Mouse (Mus musculus): ENCODE measurements around the gene Lgals3. TPM values are rescaled to one million over a fixed set of nuclear protein-coding genes. Genes with fewer than 3 reads are reported as not detected.
"Not testable (repeated sequence)": the region's sequence is repeated elsewhere in the genome, so short reads cannot be mapped to it uniquely, and the experiment has no call there.

The Lgals3 gene
- total RNA-seq (2021), result 1 to 10 TPM; 1.8 to 5.1 TPM
- long read RNA-seq, experiment 1, partial matches to known transcripts, result 0 of 5 reads
- long read RNA-seq, experiment 1, other reads (novel, unspliced or antisense), result 1 of 5 reads
- long read RNA-seq, experiment 2, partial matches to known transcripts, result 2 of 7 reads
- long read RNA-seq, experiment 2, other reads (novel, unspliced or antisense), result 0 of 7 reads

DNA sequence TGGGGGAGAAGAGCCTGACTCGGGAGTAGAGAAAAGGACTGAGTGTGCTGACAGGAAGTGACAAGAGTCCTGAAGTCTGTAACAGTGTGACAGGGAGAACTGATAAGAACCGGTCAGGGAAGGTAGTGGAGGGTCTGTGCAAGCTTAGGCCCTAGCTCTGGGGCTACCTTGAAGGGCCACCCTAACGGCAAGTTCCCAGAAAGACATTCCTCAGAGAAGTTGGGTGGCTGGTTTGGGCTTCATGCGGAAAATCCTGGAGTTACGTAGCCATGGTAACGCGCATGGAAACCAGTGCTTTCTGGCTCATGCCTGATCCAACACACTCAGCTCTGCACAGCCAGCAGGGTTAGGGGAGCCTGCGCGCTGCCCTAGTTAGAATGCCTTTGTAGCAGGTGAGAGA, at the start of gene Lgals3:
Gene Lgals3 (plus strand): TSS at position 291 of the 400 bp plus-strand sequence.
- DNase-seq, result no peak

DNA sequence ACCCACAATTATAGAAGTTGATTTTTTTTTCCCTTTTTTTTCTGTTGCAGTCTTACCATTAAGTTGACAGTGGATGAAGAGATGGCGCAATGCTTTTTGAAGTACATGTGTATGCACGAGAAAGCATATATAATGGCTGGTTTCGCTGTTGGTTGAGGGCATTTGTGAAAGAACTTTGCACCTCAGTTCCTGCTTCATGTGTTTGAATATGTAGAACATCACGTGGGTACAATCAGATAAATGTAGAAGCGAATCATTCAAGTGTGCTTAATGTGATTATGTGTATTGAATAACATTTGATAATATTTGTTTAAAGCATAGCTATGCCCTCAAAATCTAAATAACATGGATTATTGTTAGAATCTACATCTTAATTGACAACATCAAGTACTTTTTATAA, 48.2 kb upstream of the Lgals3 start:
- no peak for DNase-seq

DNA sequence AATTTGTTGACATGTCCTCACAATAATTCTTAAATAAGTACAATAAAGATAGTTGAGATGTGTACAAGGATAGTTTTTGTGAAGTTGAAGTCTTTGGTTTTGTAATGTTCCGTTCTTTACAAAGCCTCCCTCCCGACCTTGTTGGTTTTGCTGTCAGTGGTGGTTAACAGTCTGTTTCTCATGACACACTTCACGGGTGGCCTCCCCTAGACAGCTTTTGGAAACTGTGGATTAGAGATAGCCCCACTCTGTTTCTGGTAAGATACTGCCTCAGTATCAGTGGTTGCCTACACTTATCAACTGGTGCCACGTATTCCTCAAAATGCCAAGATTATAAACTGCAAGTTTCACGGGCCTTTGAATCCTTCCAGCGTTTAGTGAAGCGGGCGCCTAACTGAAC, 46.0 kb upstream of the Lgals3 start:
- DNase-seq, result not testable (repeated sequence)

DNA sequence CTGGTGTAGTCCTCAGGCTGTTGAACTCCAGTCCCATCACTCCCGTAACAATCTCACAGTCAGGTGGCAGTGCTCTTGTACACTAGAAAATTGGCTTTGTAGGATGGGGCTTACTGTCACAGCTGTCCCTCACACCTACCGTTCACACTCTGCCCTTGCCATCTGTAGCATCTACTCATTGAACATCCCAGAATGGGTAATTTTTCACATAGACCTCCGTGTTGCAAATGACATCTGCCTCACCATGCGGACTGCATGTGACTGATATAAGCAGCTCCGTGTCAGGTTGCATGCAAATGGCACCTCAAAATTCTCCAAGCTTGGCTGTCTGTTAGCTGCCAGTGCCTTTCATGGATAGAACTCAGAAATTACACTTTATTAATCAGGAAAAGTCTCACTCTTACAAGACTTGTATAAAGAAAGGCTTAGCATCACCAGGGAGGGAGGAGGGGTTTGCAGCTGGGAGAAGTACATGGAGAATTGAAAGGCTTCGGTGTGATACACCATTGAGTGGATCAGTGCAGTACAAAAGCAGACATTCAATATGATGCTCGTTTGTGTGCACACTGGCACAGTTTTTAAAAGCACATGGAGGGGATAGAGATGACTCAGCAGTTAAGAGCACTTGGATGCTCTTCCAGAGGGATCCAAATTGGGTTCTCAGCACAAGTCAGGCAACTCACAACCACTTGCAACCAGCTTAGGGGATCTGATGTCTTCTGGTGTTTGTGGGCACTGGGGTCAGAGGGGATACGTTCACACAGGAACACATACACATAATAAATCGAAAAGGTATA, 41.4 kb upstream of the Lgals3 start:
- DNase-seq, result no peak

DNA sequence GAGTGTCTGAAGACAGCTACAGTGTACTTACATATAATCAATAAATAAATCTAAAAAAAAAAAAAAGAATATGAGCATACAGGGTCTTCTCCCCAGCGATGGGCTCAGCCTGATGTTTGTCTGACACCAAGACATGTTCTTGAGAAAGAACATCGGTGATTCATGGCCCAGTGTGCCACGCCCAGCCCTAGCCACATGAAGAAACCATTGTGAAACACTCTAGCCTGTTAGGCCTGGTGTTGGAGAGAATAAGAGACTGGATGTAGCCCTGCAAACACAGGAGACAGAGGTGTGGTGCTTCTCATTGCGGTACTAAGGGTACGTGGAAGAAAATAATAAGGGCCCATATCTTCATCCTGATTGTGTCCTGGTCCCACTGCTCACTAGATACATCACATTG, 40.2 kb upstream of the Lgals3 start:
- no peak for DNase-seq

DNA sequence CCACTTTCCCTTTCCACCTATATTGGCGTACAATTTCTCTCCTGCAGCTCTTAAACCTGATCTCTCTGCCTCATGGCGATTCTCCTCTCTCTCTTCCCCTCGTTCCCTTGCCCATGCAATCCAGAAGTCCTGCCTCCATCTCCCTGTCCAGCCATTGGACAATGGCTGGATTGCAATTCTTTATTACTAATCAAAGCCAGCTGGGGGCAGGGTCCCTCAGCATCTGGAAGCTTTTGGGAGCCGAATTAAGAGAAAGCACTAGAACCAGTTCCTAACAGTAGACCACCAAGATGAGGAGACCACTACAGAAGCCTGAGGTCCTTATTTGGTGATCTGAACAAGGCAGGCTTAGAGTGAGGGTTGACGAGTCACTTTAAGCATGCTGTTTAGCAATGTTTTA, 35.6 kb upstream of the Lgals3 start:
- DNase-seq, result no peak

DNA sequence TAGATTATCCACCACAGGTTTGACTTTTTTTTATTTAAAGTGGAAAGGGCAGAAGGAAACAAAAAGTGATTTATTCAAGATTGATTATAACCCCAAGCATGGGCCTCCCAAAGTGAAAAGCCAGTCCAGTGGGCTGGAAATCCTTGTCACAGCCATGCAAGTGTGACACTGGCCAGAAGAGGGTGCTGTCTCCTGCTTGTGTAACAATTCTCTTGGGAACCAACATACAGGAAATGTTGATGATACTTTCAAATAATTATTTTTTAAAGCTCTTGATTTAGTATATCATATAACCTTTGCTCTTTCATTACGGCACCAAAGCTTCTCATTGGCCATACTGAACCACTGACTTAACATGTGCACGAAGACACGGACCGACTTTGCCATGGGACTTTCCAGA, 32.7 kb upstream of the Lgals3 start:
- DNase-seq, result no peak

DNA sequence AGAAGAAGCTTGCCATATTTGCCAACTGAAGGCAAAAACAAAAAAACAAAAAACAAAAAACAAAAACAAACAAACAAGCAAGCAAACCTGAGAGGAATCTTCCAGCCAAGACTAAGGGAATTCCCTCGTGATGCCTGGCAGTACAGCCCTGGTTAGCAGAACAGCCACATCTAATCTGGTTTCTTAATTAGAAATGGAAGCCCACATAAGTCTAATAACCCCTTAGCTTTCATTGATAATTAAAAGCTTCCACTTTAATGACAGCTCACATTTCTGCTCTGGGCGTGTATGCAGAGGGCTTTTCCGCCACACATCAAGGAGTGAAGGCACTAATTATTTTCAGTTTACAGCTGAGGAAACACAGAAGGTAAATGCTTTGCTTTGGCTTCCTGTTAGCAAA, 32.3 kb upstream of the Lgals3 start:
- no peak for DNase-seq

DNA sequence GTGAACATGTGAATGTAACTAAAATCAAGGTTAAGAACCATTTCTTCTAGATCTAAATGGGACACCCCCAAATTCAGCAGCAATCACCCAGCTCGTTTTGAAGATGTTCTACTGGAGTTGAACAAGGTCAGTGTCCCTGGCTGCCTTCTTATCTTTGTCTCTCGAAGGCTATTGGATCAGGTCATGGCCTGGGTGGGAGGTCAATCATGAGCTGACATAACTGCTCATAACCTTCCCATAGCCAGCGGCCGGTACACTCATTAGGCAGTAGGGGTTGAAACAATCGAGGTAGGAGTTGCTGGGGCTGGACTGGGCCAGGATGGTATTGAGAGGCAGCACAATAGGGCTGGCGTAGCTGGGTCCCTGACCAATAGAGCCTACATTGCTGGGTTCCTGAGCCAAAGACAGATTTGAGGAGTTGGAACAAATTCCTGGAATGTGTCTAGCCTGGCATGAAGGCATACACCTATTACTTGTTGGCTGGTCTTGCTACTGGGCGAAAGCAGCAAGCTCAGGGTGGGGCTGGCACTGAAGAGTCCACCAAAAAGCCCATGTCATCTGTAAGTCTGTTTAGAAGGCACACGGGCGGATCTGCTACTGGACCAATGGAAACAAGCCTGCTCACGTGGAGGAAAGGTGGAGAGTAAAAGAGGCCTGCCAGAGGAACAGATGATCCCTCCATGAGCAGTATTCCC, 27.2 kb upstream of the Lgals3 start:
- no peak for DNase-seq

DNA sequence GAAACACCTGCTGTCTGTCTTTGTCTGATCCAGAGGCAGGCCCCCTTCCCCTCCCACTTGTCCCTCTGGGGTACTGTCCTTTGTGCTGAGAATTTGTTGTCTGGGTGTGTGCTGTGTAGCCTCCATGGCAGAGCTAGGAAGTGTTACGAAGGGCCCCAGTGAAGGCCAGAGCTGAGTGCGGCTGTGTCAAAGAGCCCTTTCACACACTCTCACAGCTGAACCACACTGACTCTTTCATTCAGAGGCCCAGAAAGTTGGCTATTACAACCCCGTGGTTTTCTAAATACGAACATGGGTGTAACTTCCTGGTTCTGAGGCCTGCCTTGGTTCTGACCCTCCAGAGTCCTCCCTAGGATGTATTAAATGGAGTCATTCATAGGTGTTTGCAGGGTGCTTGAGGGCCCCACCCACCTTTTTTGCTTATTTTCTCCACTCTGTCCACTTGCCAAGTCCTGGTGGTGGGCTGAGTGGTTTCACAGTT, 25.7 kb upstream of the Lgals3 start:
- DNase-seq, result no peak

DNA sequence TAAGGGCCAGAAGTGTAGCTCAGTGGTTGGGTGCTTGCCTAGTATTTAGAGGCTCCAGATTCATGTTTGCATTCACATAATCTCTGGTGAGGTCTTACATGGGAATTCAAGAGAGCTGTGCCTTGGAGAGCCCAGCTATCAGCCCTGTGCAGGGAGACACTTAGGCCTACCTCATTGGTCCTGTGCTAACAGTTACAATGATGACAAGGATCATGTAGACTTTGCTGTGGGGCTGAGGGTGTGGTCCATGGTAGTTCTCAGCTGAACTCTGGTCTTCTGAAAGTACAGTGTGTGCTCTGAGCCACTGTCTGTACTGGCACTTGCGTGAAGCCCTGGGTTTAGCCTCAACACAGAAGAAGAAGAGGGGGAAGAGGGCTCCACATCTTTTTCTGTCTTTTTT, 20.8 kb upstream of the Lgals3 start:
- no peak for DNase-seq

DNA sequence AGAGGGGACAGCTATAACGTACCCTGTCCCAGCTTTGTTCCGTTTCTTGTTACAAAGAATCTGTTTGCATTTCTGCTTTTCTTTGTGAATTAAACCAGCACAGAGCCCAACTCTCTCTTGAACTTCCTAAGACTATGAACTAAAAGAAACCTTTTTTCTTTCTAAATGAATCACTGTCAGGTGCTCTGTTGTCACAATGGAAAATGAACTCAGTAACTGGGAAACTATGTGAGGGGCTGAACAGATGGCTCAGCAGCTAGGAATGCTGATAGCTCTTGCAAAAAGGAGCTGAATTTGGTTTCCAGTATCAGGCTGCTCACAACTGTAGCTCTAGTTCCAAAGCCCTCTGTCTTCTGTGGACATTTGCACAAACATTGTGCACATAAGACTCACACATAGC, 16.6 kb upstream of the Lgals3 start:
- DNase-seq, result no peak

DNA sequence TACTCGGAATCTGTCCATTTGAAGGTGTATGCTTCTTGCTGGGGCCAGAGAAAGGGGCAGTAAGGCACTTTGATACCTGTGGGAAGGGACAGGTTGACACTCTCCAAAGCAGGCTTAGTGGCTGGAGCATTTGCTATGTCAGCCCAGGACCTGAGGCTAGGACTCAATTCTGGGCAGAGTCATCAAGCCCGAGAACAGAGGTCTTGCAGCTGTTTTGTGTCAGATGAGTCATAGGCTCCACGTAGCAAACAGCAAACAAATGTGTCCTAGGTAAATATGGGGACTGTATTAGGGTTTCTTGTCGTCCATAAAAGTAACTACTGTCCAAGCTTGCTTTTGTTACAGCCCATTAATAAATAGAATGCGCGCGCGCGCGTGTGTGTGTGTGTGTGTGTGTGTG, 15.3 kb upstream of the Lgals3 start:
- DNase-seq, result no peak

DNA sequence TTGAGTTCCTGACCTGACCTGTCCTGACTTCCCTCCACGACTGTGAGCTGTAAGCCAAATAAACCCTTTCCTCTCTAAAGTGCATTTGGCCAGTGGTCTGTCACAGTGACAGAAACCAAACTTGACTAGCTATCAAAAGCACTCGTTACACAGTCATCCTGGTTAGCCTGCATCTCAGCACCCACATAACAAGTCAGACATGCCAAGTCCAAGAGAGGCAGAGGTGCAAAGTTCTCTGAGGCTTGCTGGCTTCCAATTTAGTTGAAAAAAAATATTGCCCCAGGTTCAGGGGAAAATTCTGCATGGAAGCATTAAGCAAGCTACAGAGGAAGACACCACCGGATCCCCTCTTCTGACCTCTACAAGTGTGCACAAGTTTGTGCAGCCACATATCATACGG, 14.3 kb upstream of the Lgals3 start:
- no peak for DNase-seq

DNA sequence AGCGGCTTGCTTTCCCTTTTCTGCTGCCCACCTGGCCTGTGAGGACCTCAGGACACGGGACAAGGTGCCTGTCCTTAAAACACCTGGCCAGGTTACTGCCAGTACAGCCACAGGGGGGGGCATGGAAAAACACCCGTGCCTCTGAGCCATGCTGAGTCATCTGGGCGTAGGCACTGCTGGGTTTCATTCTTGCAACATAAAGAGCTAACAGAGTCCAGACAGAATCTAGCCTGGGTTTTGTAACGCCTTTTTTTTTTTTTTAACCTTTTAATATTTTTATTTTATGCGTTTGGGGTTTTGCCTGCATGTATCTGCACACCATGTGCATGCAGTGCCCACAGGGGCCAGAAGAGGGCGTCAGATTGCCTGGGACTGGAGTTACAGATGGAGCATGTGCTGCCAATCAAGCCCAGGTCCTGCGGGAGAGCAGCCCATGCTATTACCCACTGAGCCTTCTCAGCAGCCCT, 13.4 kb upstream of the Lgals3 start:
- DNase-seq, result no peak

DNA sequence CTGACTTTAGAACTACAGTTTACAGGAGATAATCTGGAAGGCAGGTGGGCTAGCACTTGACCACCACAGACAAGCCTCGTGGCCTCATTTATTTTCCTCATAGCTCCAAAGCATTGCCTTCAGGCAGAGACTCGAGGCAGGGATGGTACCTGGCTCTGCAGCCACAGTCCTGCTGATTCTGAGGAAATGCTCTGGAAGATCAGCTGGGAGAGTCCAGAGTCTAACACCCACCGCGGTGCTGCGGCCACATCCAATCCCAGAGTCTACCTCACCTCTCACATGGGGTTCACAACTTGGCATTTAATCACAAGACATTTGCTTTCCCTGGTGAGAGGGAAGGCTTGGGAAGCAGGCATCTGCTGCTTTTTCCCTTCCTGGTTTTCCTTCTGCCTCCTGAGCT, 12.6 kb upstream of the Lgals3 start:
- DNase-seq, result no peak

DNA sequence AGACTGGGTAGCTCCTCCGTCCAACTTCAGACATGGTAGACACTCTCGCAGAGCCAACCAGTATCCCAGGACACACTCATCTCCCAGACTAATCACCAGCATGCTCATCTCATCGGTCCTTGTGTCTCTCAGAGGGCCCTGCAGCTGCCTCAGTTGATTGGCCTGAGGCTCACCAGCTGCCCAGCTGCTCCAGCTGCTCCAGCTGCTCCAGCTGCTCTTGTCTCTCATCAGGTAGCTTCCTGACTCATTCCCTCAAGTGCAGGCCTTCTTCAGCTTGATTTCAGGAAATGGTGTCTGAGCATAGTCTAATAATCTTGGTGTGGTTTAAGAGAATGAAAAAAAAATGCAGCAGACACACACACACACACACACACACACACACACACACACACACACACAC, 10.9 kb upstream of the Lgals3 start:
- no peak for DNase-seq

DNA sequence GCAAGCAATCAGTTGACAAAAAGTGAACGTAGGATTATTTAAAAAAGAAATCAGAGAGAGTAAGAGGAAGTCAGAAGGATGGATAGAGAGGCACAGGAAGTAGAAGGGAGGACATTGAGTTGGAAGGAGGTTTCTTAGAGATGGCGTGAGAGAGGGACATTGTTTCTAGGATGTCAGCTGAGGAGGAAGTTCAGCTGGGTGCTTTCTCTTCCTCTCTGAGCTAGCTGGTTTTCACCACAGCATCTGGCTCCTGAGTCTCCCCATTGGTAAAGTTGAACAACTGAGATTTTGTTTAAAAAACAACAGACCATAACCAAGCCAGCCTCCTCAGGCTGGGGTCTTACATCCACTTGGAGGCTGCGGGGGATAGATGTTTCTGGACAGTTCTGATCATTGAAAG, 7.9 kb upstream of the Lgals3 start:
- no peak for DNase-seq

DNA sequence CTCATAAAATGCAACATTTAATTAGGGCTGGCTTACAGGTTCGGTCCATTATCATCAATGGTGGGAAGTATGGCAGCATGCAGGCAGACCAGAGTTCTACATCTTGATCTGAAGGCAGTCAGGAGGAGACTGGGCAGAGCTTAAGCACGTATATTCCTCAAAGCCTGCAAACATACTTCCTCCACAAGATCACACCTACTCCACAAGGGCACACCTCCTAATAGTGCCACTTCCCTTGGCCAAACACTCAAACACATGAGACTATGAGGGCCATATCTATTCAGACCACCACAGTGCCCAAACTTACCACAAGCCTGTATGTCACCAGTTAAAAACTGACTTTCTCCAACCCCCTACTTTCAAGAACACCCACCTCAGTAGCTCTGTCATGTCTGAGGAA, 6.1 kb upstream of the Lgals3 start:
- DNase-seq, result no peak

DNA sequence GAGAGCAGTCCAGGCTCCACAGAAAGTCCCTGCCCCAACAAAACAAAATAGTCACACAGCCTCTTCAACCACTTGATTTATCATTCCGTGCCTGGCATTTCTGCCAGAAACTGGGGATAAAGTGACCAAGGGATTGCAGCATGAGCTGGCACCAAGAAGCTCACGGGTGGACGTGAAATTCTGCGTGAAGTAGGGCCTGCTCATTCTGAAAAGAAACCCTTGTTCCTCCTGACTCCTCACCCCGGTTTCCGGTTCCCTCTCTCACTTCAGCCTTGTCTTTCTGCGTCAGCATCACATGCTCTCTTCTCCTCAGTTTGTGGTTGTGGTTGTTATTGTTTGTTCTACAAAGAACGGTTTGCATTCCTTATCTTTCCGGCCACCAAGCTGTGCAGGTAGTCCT, 5.7 kb upstream of the Lgals3 start:
- DNase-seq, result no peak

DNA sequence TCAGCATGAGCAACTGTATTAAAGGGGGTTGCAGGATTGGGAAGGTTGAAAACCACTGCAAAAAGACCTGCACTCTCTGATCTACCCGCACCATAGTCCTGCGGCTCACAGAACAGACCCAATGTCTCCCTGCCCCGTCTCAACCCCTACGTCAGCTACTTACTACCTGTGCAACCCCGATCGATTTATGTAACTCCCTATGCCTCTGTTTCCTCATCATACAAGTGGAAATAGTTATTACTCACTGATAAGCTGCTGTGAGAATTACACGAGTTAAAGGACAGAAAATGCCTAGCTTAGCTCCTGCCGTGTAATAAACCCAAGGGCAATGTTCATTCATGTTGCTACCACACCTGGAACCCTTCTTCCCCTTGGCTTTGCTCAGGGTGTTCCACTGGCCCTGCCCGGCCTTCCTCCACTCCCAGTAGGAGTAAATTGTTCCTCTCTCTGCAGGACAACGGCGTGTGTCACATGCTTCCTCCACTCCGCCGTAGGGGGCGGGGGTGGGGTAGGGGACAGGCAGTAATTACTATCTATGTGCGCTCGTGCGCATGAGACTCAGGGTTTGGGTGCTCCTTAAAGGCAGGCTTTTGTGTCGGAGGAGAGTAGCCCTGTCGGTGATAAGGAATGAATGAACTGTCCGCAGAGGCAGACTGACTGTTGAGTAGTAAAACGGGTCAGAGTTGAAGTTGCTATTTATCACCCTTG, 2.7 kb upstream of the Lgals3 start:
- DNase-seq, result no peak

DNA sequence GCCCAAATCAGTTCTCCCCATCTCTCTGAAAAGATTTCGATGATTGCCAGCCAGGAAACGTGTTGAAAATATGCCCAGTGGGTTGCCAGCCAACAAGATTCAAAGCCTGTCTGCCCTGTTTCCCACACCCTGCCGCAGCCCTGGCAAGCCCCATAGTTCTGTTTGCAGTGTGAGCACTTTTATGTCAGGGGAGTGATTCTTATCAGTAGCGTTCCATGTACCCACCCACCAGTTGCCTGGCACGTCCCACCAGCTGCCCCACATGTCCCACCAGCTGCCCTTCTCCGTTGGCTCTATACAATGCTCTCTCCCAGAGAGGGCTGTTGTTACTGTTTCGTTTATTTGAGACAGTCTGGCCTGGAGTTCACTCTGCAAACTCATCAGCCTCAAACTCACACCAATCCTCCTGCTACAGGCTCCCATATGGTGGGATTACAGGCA, 650 bp upstream of the Lgals3 start:
- DNase-seq, result no peak

DNA sequence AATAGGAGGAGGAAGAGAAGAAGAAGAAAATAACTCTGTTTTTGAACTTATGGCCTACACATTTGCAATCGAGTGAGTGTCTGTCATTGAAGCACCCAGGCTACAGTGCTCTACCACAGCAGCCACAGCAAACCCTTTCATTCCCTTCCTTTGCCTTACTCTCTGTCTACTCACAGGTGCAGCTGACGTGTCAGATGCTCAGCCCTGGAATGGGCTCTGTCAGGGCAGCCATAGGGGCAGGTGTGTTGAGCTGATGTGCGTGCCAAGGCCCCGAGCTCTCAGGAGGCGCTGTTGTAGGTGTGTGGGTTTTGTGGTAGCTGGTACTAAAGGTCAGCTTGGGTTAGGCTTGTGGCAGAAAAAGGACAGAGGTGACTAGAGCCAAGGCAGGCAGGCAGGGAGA, 2.2 kb downstream of the Lgals3 start:
- no peak for DNase-seq
